Mouse (Mus musculus): Measurements from ENCODE around the gene Rpgrip1. TPM values are rescaled to one million over a fixed set of nuclear protein-coding genes. Genes with fewer than 3 reads are reported as not detected.
A peak's percentile ranks its signal among the peaks of the same experiment; 100 is the strongest.

Gene Rpgrip1
- total and polyA plus RNA-seq, 2 experiments from 2014 or later, result 10.9 to 53.7 TPM

GRCm38 (mm10) chr14:52160911-52161310, 50.4 kb downstream of the Rpgrip1 start:
- Histone ChIP-seq H3K4me3 (ENCODE audit: low read length) (no peak overlapping the region), H3K27ac (no peak overlapping the region), H3K36me3 (ENCODE audit: insufficient read depth, low read length) (peaks cover 45% of the 10 kb centered on the region), H3K9me3 (ENCODE audit: low read length) (no peaks in the 10 kb centered on the region), H3K4me1 (ENCODE audit: insufficient read depth, low read length) (no peaks in the 10 kb centered on the region), H3K9ac (replicated peaks; ENCODE audit: low read length) (no peak overlapping the region), H3K27me3 (ENCODE audit: insufficient read depth, low read length) (no peaks in the 10 kb centered on the region), H3K4me2 (ENCODE audit: low read depth, low read length) (no peak overlapping the region)
- 89% methylated on average over 6 of the region's 6 CpGs for WGBS
- ATAC-seq (no peak), DNase-seq (ENCODE audit: low spot score) (no peak)
- no peak for TF ChIP-seq CTCF (IDR thresholded peaks at IDR 0.05; ENCODE audit: low read depth)

DNA sequence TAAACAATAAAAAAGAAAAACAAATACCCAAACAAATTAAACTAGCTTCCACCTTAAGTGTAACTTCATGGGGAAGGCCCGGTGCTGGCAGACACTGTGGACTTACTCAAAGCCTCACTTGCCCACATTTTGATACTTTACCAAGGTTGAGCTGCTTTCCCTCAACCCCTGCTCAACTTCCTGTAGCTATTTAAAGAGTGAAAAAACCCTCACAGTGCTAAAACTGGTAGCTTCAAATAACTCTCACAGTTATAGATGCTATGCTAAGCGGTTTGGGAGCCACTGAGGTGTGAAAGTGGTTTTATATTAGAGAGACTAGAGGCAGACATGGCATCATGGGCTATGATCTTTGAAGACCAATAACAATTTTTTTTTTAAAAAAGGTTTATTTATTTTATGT, 56.1 kb downstream of the Rpgrip1 start:
- no peak for DNase-seq (ENCODE audit: low spot score)
- ATAC-seq, result no peak
- Histone ChIP-seq H3K4me2 (ENCODE audit: low read depth, low read length) (no peak overlapping the region), H3K27me3 (ENCODE audit: insufficient read depth, low read length) (no peaks in the 10 kb centered on the region), H3K36me3 (ENCODE audit: insufficient read depth, low read length) (peaks cover 49% of the 10 kb centered on the region), H3K4me1 (ENCODE audit: insufficient read depth, low read length) (no peaks in the 10 kb centered on the region), H3K27ac (no peak overlapping the region), H3K9ac (replicated peaks; ENCODE audit: low read length) (no peak overlapping the region), H3K9me3 (ENCODE audit: low read length) (no peaks in the 10 kb centered on the region), H3K4me3 (ENCODE audit: low read length) (no peak overlapping the region)
- TF ChIP-seq CTCF (IDR thresholded peaks at IDR 0.05; ENCODE audit: low read depth), result no peak
- 88% methylated on average over 2 of the region's 2 CpGs for WGBS

DNA sequence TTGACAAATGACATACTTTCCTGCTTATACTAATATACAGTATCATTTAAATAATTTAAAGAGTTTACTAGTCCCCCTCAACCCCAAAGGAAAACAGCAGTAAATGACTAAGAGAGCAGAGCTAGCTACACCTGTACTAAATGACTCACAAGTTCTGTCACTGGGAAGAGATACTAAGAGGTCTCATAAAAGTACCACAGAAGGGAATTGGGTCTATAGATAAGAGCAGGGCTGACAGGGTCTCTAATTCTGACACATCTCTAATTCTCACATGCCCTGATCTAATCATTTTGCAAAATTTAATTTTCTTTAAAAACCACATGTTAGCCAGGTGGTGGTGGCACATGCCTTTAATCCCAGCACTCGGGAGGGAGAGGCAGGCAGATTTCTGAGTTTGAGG, 78.3 kb downstream of the Rpgrip1 start:
- ATAC-seq, result no peak

DNA sequence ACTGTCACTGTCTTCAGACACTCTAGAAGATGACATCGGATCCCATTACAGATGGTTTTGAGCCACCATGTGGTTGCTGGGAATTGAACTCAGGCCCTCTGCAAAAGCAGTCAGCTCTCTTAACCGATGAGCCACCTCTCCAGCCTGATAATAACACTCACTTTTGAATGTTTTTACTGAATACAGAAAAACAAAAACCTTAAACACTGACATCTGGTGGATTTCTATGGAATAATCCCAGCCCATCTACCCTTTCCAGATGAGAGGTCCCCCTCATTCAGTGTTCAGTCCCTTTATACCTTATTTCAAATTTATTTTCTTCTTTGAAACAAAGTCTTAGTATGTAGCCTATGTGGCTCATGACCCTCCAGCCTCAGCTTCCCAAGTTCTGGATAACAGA, 79.0 kb downstream of the Rpgrip1 start:
- H3K9ac ChIP-seq (replicated peaks; ENCODE audit: low read length), result no peak overlapping the region
- H3K9me3 ChIP-seq (ENCODE audit: low read length), result no peaks in the 10 kb centered on the region
- H3K36me3 ChIP-seq (ENCODE audit: insufficient read depth, low read length), result 0 out of 2 replicates have a peak, but pooled peaks cover 4% of the 10 kb centered on the region
- TF ChIP-seq CTCF (IDR thresholded peaks at IDR 0.05; ENCODE audit: low read depth), result peak; percentile 52
- H3K4me2 ChIP-seq (ENCODE audit: low read depth, low read length), result no peak overlapping the region
- no peak overlapping the region for H3K27ac ChIP-seq
- ATAC-seq (no peak), DNase-seq (ENCODE audit: low spot score) (peak; percentile 20)
- 67% methylated on average over 2 of the region's 2 CpGs for WGBS
- no peaks in the 10 kb centered on the region for H3K27me3 ChIP-seq (ENCODE audit: insufficient read depth, low read length)
- no peak overlapping the region for H3K4me3 ChIP-seq (ENCODE audit: low read length)
- H3K4me1 ChIP-seq (ENCODE audit: insufficient read depth, low read length), result no peaks in the 10 kb centered on the region

More for the DNA sequence above, 78.3 kb downstream of the Rpgrip1 start:
- no peaks in the 10 kb centered on the region for H3K9me3 ChIP-seq (ENCODE audit: low read length)
- H3K9ac ChIP-seq (replicated peaks; ENCODE audit: low read length), result no peak overlapping the region
- no peak overlapping the region for H3K4me3 ChIP-seq (ENCODE audit: low read length)
- TF ChIP-seq CTCF (IDR thresholded peaks at IDR 0.05; ENCODE audit: low read depth), result no peak
- H3K4me2 ChIP-seq (ENCODE audit: low read depth, low read length), result no peak overlapping the region
- H3K36me3 ChIP-seq (ENCODE audit: insufficient read depth, low read length), result 0 out of 2 replicates have a peak, but pooled peaks cover 4% of the 10 kb centered on the region
- no peaks in the 10 kb centered on the region for H3K4me1 ChIP-seq (ENCODE audit: insufficient read depth, low read length)
- 88% methylated on average over 1 of the region's 1 CpGs for WGBS
- no peak overlapping the region for H3K27ac ChIP-seq
- DNase-seq (ENCODE audit: low spot score), result no peak
- no peaks in the 10 kb centered on the region for H3K27me3 ChIP-seq (ENCODE audit: insufficient read depth, low read length)

GRCm38 (mm10) chr14:52190740-52191359, 80.3 kb downstream of the Rpgrip1 start:
- no peak overlapping the region for H3K27ac ChIP-seq
- DNase-seq (ENCODE audit: low spot score) (peak; percentile 46), ATAC-seq (no peak)
- H3K9me3 ChIP-seq (ENCODE audit: low read length), result no peaks in the 10 kb centered on the region
- H3K36me3 ChIP-seq (ENCODE audit: insufficient read depth, low read length), result 0 out of 2 replicates have a peak, but pooled peaks cover 4% of the 10 kb centered on the region
- no peaks in the 10 kb centered on the region for H3K27me3 ChIP-seq (ENCODE audit: insufficient read depth, low read length)
- H3K4me2 ChIP-seq (ENCODE audit: low read depth, low read length), result no peak overlapping the region
- TF ChIP-seq CTCF (IDR thresholded peaks at IDR 0.05; ENCODE audit: low read depth), result peak; percentile 67
- H3K9ac ChIP-seq (replicated peaks; ENCODE audit: low read length), result no peak overlapping the region
- H3K4me1 ChIP-seq (ENCODE audit: insufficient read depth, low read length), result no peaks in the 10 kb centered on the region
- no peak overlapping the region for H3K4me3 ChIP-seq (ENCODE audit: low read length)

DNA sequence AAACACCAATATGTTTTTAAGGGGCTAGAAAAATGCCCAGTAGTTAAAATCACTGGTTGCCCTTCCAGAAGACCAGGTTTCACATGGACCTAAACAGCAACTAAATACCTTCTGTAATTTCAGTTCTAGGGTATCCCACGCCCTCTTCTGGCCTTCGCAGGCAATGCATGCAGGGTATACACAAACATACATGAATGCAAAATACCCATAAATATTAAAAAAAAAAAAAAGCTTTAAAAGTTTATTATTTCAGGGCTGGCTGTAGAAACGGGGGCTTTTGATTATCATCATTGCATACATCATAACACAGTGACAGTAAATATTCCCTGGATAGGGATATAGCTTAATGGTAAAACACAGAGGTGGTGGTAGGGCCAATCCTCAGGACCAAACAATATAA, 85.2 kb downstream of the Rpgrip1 start:
- Histone ChIP-seq H3K9ac (replicated peaks; ENCODE audit: low read length) (0 out of 2 replicates have a peak overlapping the region, but pooled peaks have one; percentile 97), H3K36me3 (ENCODE audit: insufficient read depth, low read length) (peaks cover 19% of the 10 kb centered on the region), H3K4me1 (ENCODE audit: insufficient read depth, low read length) (no peaks in the 10 kb centered on the region), H3K4me3 (ENCODE audit: low read length) (peak overlapping the region; percentile 98), H3K27me3 (ENCODE audit: insufficient read depth, low read length) (no peaks in the 10 kb centered on the region), H3K27ac (no peak overlapping the region), H3K9me3 (ENCODE audit: low read length) (no peaks in the 10 kb centered on the region), H3K4me2 (ENCODE audit: low read depth, low read length) (peak overlapping the region; percentile 92)
- ATAC-seq (no peak), DNase-seq (ENCODE audit: low spot score) (peak; percentile 67)
- WGBS, result 14% methylated on average over 3 of the region's 3 CpGs
- TF ChIP-seq CTCF (IDR thresholded peaks at IDR 0.05; ENCODE audit: low read depth), result peak; percentile 70

All from hindbrain, postnatal 0 days (tissue).